Mouse (Mus musculus) adipocyte (in vitro differentiated cells): ENCODE measurements around the gene Dennd5b.
"Not testable (repeated sequence)": the region's sequence is repeated elsewhere in the genome, so short reads cannot be mapped to it uniquely, and the experiment has no call there.

ENCODE experiments used
- DNase-seq: peaks from one replicate; pipeline ENCODE4 v3.0.0-alpha.2; 2016; ENCODE audit warnings: low spot score

The Dennd5b gene

DNA sequence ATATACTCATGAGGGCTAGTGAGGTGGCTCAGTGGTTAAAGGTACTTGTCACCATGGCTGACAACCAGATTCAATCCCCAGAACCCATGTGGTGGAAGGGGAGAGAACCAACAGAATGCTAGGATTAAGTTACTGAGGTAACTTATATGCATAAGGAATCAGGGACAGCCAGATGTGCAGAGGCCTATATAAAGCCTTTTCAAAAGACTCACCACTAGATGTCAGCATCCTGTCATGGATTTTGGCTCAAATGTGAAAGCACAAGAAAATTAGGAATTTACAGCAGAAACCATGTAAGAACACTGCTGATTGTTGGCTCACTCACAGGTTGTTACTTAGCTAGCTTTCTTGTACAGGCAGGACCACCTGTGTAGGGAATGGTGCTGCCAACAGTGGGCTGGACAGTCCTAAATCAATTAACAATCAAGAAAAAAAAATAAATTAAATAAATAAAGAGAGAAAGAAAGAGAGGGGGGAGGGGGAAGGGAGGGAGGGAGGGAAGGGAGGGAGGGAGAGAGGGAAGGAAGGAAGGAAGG is 90.6 kb downstream of the Dennd5b start:
- DNase-seq, result peak; percentile 84

- no peak for DNase-seq
Observed at GRCm38 (mm10) chr6:149005009-149005408, 96.5 kb downstream of the Dennd5b start.

GRCm38 (mm10) chr6:148994327-148994999 is 107.0 kb downstream of the Dennd5b start:
- no peak for DNase-seq

GRCm38 (mm10) chr6:148993117-148994077 is 108.1 kb downstream of the Dennd5b start:
- DNase-seq, result peak; percentile 60

GRCm38 (mm10) chr6:148992373-148993116 is 108.9 kb downstream of the Dennd5b start:
- no peak for DNase-seq

- DNase-seq, result no peak
Observed at GRCm38 (mm10) chr6:148991660-148992372, 109.7 kb downstream of the Dennd5b start.

DNA sequence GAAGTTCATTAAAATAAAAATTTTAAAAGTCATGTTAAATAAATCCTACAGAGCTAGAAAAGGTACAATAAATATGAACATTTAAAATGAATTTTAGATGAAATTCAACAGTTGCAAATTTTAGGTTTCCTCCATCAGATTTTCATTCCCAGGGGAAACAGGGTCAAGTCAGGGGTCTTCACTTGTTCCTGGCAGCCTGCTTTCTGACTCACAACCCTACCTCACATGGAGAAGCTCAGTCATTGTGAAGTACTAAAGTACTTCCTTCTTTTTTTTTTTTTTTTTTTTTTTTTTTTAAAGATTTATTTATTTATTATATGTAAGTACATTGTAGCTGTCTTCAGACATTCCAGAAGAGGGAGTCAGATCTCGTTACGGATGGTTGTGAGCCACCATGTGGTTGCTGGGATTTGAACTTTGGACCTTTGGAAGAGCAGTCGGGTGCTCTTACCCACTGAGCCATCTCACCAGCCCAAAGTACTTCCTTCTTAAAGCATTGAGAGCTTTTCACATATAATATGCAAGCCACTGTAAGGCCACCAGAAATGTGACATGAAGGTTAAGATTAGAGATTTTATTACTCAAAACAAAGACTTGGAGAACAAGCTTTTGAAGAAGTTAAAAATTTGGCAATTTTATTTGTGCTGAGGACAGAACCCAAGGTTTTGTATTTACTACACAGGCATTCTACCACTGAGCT is 111.5 kb downstream of the Dennd5b start:
- DNase-seq, result not testable (repeated sequence)

- DNase-seq, result no peak
Observed at GRCm38 (mm10) chr6:148986003-148986402, 115.5 kb downstream of the Dennd5b start.

DNA sequence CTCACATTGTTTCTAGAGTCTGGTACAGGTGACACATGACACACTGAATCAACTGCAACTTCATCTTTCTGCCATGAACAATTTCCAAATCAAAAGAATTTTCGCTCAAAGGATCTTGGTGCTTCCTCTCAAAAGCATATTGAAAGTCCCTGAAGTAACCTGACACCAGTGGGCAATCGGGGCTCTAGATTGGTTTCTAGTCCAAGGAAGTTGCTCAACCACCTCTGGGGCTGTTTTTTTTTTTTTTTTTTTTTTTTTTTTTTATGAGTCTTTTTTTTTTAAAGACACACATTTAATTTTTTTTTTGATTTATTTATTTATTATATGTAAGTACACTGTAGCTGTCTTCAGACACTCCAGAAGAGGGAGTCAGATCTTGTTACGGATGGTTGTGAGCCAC is 121.0 kb downstream of the Dennd5b start:
- no peak for DNase-seq

DNA sequence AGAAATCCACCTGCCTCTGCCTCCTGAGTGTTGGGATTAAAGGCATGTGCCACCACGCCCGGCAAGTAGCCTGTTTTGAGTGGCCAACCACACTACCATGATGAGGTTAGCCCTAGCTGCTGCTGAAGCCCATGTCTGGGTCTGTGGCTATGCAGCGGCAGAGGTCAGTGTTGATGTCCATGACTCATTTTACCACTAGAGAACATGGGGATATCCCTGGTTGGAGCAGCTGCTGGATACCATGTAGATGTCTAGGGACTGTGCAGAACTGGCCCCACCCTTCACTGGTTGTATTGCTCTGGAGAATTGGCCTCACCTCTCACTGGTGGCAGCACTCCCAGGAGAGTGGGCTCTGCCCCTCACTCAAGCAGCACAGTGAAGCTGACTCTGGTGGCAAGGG is 126.4 kb downstream of the Dennd5b start:
- no peak for DNase-seq

- DNase-seq, result no peak
Observed at GRCm38 (mm10) chr6:148972891-148973290, 128.6 kb downstream of the Dennd5b start.

- DNase-seq, result no peak
Observed at GRCm38 (mm10) chr6:148972059-148972848, 129.2 kb downstream of the Dennd5b start.

GRCm38 (mm10) chr6:148971385-148971940 is 130.0 kb downstream of the Dennd5b start:
- DNase-seq, result no peak

GRCm38 (mm10) chr6:148961285-148961684 is 140.2 kb downstream of the Dennd5b start:
- no peak for DNase-seq

GRCm38 (mm10) chr6:148959540-148960238 is 141.8 kb downstream of the Dennd5b start:
- DNase-seq, result no peak

DNA sequence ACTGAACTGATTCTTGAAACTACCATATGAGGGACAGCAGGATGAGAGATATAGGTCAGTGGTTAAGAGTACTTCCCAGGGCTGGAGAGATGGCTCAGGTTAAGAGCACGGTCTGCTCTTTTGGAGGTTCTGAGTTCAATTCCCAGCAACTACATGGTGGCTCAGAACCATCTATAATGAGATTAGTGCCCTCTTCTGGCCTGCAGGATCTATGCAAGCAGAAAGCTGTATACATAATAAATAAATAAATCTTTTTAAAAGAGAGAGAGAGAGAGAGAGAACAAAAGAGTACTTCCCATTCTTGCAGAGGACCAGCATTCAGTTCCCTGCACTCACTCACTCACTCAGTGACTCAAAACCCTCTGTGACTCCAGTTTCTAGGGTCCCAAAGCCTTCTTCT is 142.8 kb downstream of the Dennd5b start:
- no peak for DNase-seq

DNA sequence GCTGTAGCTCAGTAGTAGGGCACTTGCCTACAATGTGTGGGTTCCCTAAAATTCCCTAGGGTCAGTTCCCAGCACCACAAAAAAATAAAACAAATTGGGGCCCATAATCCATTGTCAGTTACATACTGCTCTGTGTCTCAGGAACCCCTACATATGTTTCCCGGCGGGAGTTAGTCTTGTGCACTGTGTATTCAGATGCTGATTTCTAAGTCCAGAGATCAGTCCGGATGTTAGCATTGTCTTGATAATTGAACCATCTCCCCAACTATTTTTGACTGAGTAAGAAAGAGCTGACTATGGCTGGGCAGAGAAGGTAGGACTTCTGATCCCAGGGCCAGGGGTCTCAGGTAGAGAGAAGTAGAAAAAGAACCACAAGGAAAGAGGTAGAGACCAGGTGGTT is 144.4 kb downstream of the Dennd5b start:
- DNase-seq, result no peak

- no peak for DNase-seq
Observed at GRCm38 (mm10) chr6:148955641-148956420, 145.6 kb downstream of the Dennd5b start.
